Mouse (Mus musculus) cerebellum, postnatal 4 days (tissue): Measurements from ENCODE around the gene Man2b2.
A peak's percentile ranks its signal among the peaks of the same experiment; 100 is the strongest.

Experiments used
- DNase-seq, 2 experiments: peaks; one replicate each; pipeline ENCODE4 v3.0.0; 2022; ENCODE audit warnings: low spot score in 2 of 2, mixed read lengths in 1 of 2

Man2b2 gene

GRCm38 (mm10) chr5:36829913-36830879 lies at the start of gene Man2b2:
Gene Man2b2, minus strand, starts transcription at chr5:36830653.
- peak; percentile 96 to 99 for DNase-seq

- DNase-seq = no peak
Measured at GRCm38 (mm10) chr5:36878801-36879200, 48.3 kb upstream of the Man2b2 start.

GRCm38 (mm10) chr5:36877641-36878040 lies 47.2 kb upstream of the Man2b2 start:
- DNase-seq = no peak

- DNase-seq = no peak
Measured at GRCm38 (mm10) chr5:36876777-36877396, 46.4 kb upstream of the Man2b2 start.

GRCm38 (mm10) chr5:36875956-36876355 lies 45.5 kb upstream of the Man2b2 start:
- no peak for DNase-seq

- DNase-seq = no peak
Measured at GRCm38 (mm10) chr5:36870916-36871315, 40.5 kb upstream of the Man2b2 start.

GRCm38 (mm10) chr5:36869578-36870236 lies 39.3 kb upstream of the Man2b2 start:
- peak in 1 of 2 experiments; percentile 54 for DNase-seq

- DNase-seq = no peak
Measured at GRCm38 (mm10) chr5:36869186-36869577, 38.7 kb upstream of the Man2b2 start.

GRCm38 (mm10) chr5:36868266-36869090 lies 38.0 kb upstream of the Man2b2 start, which contains the start of gene Ppp2r2c:
Gene Ppp2r2c, plus strand, starts transcription at chr5:36868513.
- DNase-seq = no peak

GRCm38 (mm10) chr5:36867561-36867960 lies 37.1 kb upstream of the Man2b2 start:
- no peak for DNase-seq

GRCm38 (mm10) chr5:36866701-36867250 lies 36.3 kb upstream of the Man2b2 start:
- no peak for DNase-seq

- DNase-seq = no peak
Measured at GRCm38 (mm10) chr5:36861084-36861483, 30.6 kb upstream of the Man2b2 start.

- no peak for DNase-seq
Measured at GRCm38 (mm10) chr5:36857546-36857945, 27.1 kb upstream of the Man2b2 start.

- no peak for DNase-seq
Measured at GRCm38 (mm10) chr5:36856529-36856928, 26.1 kb upstream of the Man2b2 start.

GRCm38 (mm10) chr5:36855180-36855579 lies 24.7 kb upstream of the Man2b2 start:
- DNase-seq = no peak

GRCm38 (mm10) chr5:36851572-36851971 lies 21.1 kb upstream of the Man2b2 start:
- DNase-seq = no peak

GRCm38 (mm10) chr5:36844490-36844889 lies 14.0 kb upstream of the Man2b2 start:
- no peak for DNase-seq

- no peak for DNase-seq
Measured at GRCm38 (mm10) chr5:36841701-36842100, 11.2 kb upstream of the Man2b2 start.

GRCm38 (mm10) chr5:36840092-36840491 lies 9.6 kb upstream of the Man2b2 start:
- no peak for DNase-seq

- no peak for DNase-seq
Measured at GRCm38 (mm10) chr5:36839602-36840001, 9.1 kb upstream of the Man2b2 start.

- DNase-seq = peak in 1 of 2 experiments; percentile 80
Measured at GRCm38 (mm10) chr5:36839032-36839431, 8.6 kb upstream of the Man2b2 start.
